Mouse (Mus musculus): ENCODE results near the gene Sufu. TPM values are rescaled to one million over a fixed set of nuclear protein-coding genes. Genes with fewer than 3 reads are reported as not detected.

Gene Sufu
- polyA plus RNA-seq, 2 experiments = 30.6 to 35.5 TPM

DNA sequence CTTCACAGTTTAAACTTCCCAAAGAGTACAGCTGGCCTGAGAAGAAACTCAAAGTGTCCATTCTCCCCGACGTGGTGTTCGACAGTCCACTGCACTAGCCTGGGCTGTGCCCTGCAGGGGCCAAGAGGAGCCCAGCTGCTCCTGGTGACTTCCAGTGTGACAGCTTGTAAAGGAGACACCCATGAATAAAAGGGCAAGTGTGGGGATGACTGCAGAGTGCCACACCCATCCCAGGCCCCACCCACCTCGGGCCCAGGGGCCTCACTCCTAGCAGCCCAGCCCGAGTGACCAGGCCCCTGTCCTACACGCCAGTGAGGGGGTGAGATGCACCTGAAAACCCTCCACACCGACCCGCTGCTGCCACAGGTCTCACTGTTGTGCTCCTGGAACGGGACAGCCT lies 89.2 kb downstream of the Sufu start:
- no peaks in the 10 kb centered on the region for H3K9me3 ChIP-seq (ENCODE audit: control insufficient read depth, low read length)
- no peak for TF ChIP-seq POLR2A (IDR thresholded peaks at IDR 0.05; ENCODE audit: borderline replicate concordance, extremely low read depth, insufficient read depth, insufficient read length)
- H3K4me2 ChIP-seq (replicated peaks; ENCODE audit: low read depth, low read length, severe bottlenecking) = no peak overlapping the region
- H3K4me3 ChIP-seq (replicated peaks; ENCODE audit: low read length) = no peak overlapping the region
- peaks cover 2% of the 10 kb centered on the region; the same call in 1 of the 2 replicates for H3K4me1 ChIP-seq (ENCODE audit: control insufficient read depth, insufficient read depth, low read length)
- peaks cover 38% of the 10 kb centered on the region for H3K36me3 ChIP-seq (ENCODE audit: control insufficient read depth, insufficient read depth, low read length)
- no peak overlapping the region for H3K9ac ChIP-seq (ENCODE audit: low read depth, low read length, severe bottlenecking)
- no peak for ATAC-seq (ENCODE audit: low FRiP score, low read depth)
- no peaks in the 10 kb centered on the region for H3K27me3 ChIP-seq (ENCODE audit: control insufficient read depth, insufficient read depth, low read length)
- no peak overlapping the region for H3K27ac ChIP-seq (replicated peaks; ENCODE audit: low read depth, low read length)
- no peak for DNase-seq (ENCODE audit: low spot score)
- 74% methylated on average over 9 of the region's 9 CpGs for WGBS

DNA sequence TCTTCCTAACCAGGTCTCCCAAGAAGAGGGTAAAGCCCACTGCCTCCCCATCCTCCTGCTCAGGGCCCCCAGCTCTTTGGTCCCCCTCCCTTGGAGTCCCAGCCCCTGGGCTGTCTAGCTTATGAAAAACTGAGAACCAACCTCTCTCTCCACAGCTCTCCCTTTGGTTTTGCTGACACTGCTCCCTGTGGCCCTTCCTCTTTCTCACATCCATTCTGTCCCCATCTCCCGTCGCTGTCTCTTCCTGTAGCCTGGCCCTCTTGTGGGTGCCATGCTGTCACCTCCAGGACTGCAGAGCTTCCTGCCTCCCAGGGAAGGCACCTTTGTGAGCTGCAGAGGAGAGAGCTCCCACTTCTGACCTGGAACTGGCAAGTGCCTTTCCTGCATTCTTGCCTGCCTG lies 90.0 kb downstream of the Sufu start:
- Histone ChIP-seq H3K4me3 (replicated peaks; ENCODE audit: low read length) (no peak overlapping the region), H3K9ac (ENCODE audit: low read depth, low read length, severe bottlenecking) (no peak overlapping the region), H3K36me3 (ENCODE audit: control insufficient read depth, insufficient read depth, low read length) (peaks cover 38% of the 10 kb centered on the region), H3K27me3 (ENCODE audit: control insufficient read depth, insufficient read depth, low read length) (no peaks in the 10 kb centered on the region), H3K9me3 (ENCODE audit: control insufficient read depth, low read length) (no peaks in the 10 kb centered on the region), H3K4me2 (replicated peaks; ENCODE audit: low read depth, low read length, severe bottlenecking) (no peak overlapping the region), H3K27ac (replicated peaks; ENCODE audit: low read depth, low read length) (no peak overlapping the region), H3K4me1 (ENCODE audit: control insufficient read depth, insufficient read depth, low read length) (peaks cover 2% of the 10 kb centered on the region; the same call in 1 of the 2 replicates)
- DNase-seq (ENCODE audit: low spot score) (no peak), ATAC-seq (ENCODE audit: low FRiP score, low read depth) (no peak)
- WGBS = 64% methylated on average over 2 of the region's 2 CpGs
- no peak for TF ChIP-seq POLR2A (IDR thresholded peaks at IDR 0.05; ENCODE audit: borderline replicate concordance, extremely low read depth, insufficient read depth, insufficient read length)

DNA sequence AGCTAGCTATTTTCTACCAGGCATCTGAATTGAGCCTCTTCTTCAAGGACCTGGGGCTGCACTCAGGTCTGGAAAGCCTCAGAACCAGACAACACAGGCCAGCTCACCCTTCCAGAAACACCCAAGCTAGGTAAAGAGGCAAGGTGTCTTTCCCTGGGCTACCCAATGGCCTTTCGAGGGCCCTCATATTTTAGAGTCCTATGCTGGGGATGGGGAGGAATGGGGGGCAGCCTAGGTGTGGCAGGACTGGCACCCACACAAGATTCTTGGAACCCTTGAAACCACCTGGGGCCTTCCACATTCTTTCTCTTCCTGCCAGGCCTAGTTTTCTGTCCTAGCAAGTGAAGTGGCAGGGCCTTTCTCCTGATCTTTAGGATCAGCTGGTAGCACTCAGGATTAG lies 92.8 kb downstream of the Sufu start:
- Histone ChIP-seq H3K4me2 (replicated peaks; ENCODE audit: low read depth, low read length, severe bottlenecking) (no peak overlapping the region), H3K9ac (ENCODE audit: low read depth, low read length, severe bottlenecking) (no peak overlapping the region), H3K27ac (replicated peaks; ENCODE audit: low read depth, low read length) (no peak overlapping the region), H3K4me1 (ENCODE audit: control insufficient read depth, insufficient read depth, low read length) (no peaks in the 10 kb centered on the region), H3K27me3 (ENCODE audit: control insufficient read depth, insufficient read depth, low read length) (no peaks in the 10 kb centered on the region), H3K4me3 (replicated peaks; ENCODE audit: low read length) (no peak overlapping the region), H3K9me3 (ENCODE audit: control insufficient read depth, low read length) (no peaks in the 10 kb centered on the region), H3K36me3 (ENCODE audit: control insufficient read depth, insufficient read depth, low read length) (peaks cover 29% of the 10 kb centered on the region)
- WGBS = 94% methylated on average over 1 of the region's 1 CpGs
- DNase-seq (ENCODE audit: low spot score) = no peak
- TF ChIP-seq POLR2A (IDR thresholded peaks at IDR 0.05; ENCODE audit: borderline replicate concordance, extremely low read depth, insufficient read depth, insufficient read length) = no peak
- no peak for ATAC-seq (ENCODE audit: low FRiP score, low read depth)

DNA sequence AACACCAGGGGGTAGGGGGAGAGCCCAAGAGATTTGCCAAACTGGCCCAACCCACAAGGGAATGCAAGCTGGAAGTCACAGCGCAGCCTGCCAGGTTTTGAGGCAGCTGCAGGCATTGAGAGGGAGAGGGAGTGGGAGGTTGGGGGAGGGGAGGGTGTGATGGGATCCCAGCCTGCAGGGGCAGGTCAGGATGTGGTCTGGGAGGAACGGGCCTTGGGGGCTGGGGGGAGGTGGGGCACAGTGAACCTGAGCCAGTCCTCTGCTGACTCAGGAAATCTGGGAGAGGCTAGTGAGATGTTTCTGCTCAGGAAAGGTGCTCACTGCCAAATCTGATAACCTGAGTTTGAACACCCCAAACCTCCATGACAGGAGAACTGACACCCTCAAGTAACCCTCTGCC lies 93.9 kb downstream of the Sufu start:
- no peaks in the 10 kb centered on the region for H3K27me3 ChIP-seq (ENCODE audit: control insufficient read depth, insufficient read depth, low read length)
- 4% methylated on average over 2 of the region's 2 CpGs for WGBS
- no peaks in the 10 kb centered on the region for H3K4me1 ChIP-seq (ENCODE audit: control insufficient read depth, insufficient read depth, low read length)
- H3K4me3 ChIP-seq (replicated peaks; ENCODE audit: low read length) = no peak overlapping the region
- H3K27ac ChIP-seq (replicated peaks; ENCODE audit: low read depth, low read length) = no peak overlapping the region
- ATAC-seq (ENCODE audit: low FRiP score, low read depth) (no peak), DNase-seq (ENCODE audit: low spot score) (no peak)
- H3K4me2 ChIP-seq (replicated peaks; ENCODE audit: low read depth, low read length, severe bottlenecking) = no peak overlapping the region
- no peak overlapping the region for H3K9ac ChIP-seq (ENCODE audit: low read depth, low read length, severe bottlenecking)
- peaks cover 21% of the 10 kb centered on the region for H3K36me3 ChIP-seq (ENCODE audit: control insufficient read depth, insufficient read depth, low read length)
- TF ChIP-seq POLR2A (IDR thresholded peaks at IDR 0.05; ENCODE audit: borderline replicate concordance, extremely low read depth, insufficient read depth, insufficient read length) = no peak
- H3K9me3 ChIP-seq (ENCODE audit: control insufficient read depth, low read length) = no peaks in the 10 kb centered on the region

DNA sequence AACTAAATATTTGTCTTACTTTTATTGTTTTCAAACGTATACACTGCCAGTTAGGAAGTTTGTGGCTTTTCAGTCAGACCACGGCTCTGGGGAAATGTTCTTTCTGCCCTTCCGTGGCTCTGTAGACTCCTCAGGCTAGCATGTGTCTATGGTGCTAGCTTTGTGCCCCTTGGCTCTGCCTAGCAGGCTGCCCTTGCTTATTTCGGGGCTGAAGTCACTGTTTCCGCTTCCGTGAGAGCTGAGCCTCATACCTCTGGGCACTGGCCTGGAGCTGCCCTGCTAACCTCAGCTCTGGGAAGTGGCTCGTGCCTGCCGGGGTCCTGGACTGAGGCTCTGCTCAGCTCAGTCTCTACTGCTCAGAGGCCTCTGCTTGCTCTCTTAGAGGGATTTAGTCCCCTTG lies 98.4 kb downstream of the Sufu start:
- ATAC-seq (ENCODE audit: low FRiP score, low read depth) = no peak
- H3K36me3 ChIP-seq (ENCODE audit: control insufficient read depth, insufficient read depth, low read length) = no peaks in the 10 kb centered on the region
- no peaks in the 10 kb centered on the region for H3K27me3 ChIP-seq (ENCODE audit: control insufficient read depth, insufficient read depth, low read length)
- DNase-seq (ENCODE audit: low spot score) = no peak
- no peak for TF ChIP-seq POLR2A (IDR thresholded peaks at IDR 0.05; ENCODE audit: borderline replicate concordance, extremely low read depth, insufficient read depth, insufficient read length)
- H3K4me1 ChIP-seq (ENCODE audit: control insufficient read depth, insufficient read depth, low read length) = no peaks in the 10 kb centered on the region
- H3K4me3 ChIP-seq (replicated peaks; ENCODE audit: low read length) = no peak overlapping the region
- 76% methylated on average over 8 of the region's 8 CpGs for WGBS
- H3K27ac ChIP-seq (replicated peaks; ENCODE audit: low read depth, low read length) = no peak overlapping the region
- no peak overlapping the region for H3K9ac ChIP-seq (ENCODE audit: low read depth, low read length, severe bottlenecking)
- no peaks in the 10 kb centered on the region for H3K9me3 ChIP-seq (ENCODE audit: control insufficient read depth, low read length)
- H3K4me2 ChIP-seq (replicated peaks; ENCODE audit: low read depth, low read length, severe bottlenecking) = no peak overlapping the region

DNA sequence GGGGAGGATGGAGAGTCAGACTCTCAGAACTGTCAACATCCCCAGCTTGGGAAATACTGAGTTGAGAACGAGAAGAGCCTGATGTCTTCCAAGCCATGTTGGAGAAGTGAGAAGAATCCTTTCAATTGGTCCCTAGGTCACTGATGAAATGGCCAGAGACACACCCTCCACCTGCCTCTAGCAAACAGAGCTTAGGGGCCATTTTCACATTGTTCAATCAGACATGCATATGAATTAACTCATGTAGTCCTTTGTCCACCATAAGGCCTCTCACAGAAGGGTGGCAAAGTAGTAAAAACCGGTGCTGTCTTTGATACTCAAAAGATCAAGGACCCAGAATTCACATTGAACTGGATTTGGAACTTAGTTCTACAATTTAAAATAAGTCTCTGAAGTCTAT lies 100.5 kb downstream of the Sufu start:
- Histone ChIP-seq H3K4me1 (ENCODE audit: control insufficient read depth, insufficient read depth, low read length) (no peaks in the 10 kb centered on the region), H3K4me2 (replicated peaks; ENCODE audit: low read depth, low read length, severe bottlenecking) (no peak overlapping the region), H3K4me3 (replicated peaks; ENCODE audit: low read length) (no peak overlapping the region), H3K36me3 (ENCODE audit: control insufficient read depth, insufficient read depth, low read length) (no peaks in the 10 kb centered on the region), H3K9me3 (ENCODE audit: control insufficient read depth, low read length) (no peaks in the 10 kb centered on the region), H3K27me3 (ENCODE audit: control insufficient read depth, insufficient read depth, low read length) (no peaks in the 10 kb centered on the region), H3K27ac (replicated peaks; ENCODE audit: low read depth, low read length) (no peak overlapping the region), H3K9ac (ENCODE audit: low read depth, low read length, severe bottlenecking) (no peak overlapping the region)
- no peak for TF ChIP-seq POLR2A (IDR thresholded peaks at IDR 0.05; ENCODE audit: borderline replicate concordance, extremely low read depth, insufficient read depth, insufficient read length)
- DNase-seq (ENCODE audit: low spot score) = no peak
- no peak for ATAC-seq (ENCODE audit: low FRiP score, low read depth)
- WGBS = 79% methylated on average over 2 of the region's 2 CpGs
